Mouse (Mus musculus) layer of hippocampus, postnatal 14 days (tissue): ENCODE measurements around the gene Tsc22d4. TPM values are rescaled to one million over a fixed set of nuclear protein-coding genes. Genes with fewer than 3 reads are reported as not detected.
"Not testable (repeated sequence)": the region's sequence is repeated elsewhere in the genome, so short reads cannot be mapped to it uniquely, and the experiment has no call there.

Experiments
- DNase-seq, 2 experiments: peaks; one replicate each; pipeline ENCODE4 v3.0.0; 2021 to 2022; ENCODE audit warnings: low spot score in 2 of 2, mixed read lengths in 1 of 2
- total RNA-seq, 2 experiments: library from RNA; stranded (reverse); gene quantifications; 2 replicates each; pipeline ENCODE4 v1.2.3; 2021

Tsc22d4 gene
- total RNA-seq, 2 experiments from 2014 or later = 213 to 225 TPM

GRCm38 (mm10) chr5:137740506-137740905 lies 5.0 kb upstream of the Tsc22d4 start:
- no peak for DNase-seq

- DNase-seq = peak; percentile 86 to 91
Observed at GRCm38 (mm10) chr5:137741023-137741931, 4.3 kb upstream of the Tsc22d4 start, which contains the start of gene Nyap1. TSS of gene Nyap1 (minus strand) at chr5:137741607.

- DNase-seq = no peak
Observed at GRCm38 (mm10) chr5:137742048-137742447, 3.5 kb upstream of the Tsc22d4 start.

GRCm38 (mm10) chr5:137742836-137743235 lies 2.7 kb upstream of the Tsc22d4 start:
- no peak for DNase-seq

- no peak for DNase-seq
Observed at GRCm38 (mm10) chr5:137744197-137744596, 1.3 kb upstream of the Tsc22d4 start.

GRCm38 (mm10) chr5:137746282-137746850 lies 836 bp downstream of the Tsc22d4 start:
- DNase-seq = no peak

GRCm38 (mm10) chr5:137746851-137747325 lies 1.4 kb downstream of the Tsc22d4 start:
- DNase-seq = no peak

- DNase-seq = peak in 1 of 2 experiments; percentile 35
Observed at GRCm38 (mm10) chr5:137747326-137747961, 1.9 kb downstream of the Tsc22d4 start.

GRCm38 (mm10) chr5:137748130-137748770 lies 2.7 kb downstream of the Tsc22d4 start:
- no peak for DNase-seq

GRCm38 (mm10) chr5:137749196-137749836 lies 3.8 kb downstream of the Tsc22d4 start:
- no peak for DNase-seq

GRCm38 (mm10) chr5:137750212-137750611 lies 4.7 kb downstream of the Tsc22d4 start:
- not testable (repeated sequence) for DNase-seq

- DNase-seq = no peak
Observed at GRCm38 (mm10) chr5:137751221-137751887, 5.8 kb downstream of the Tsc22d4 start.

GRCm38 (mm10) chr5:137751988-137752387 lies 6.5 kb downstream of the Tsc22d4 start:
- no peak for DNase-seq

GRCm38 (mm10) chr5:137753111-137753832 lies 7.7 kb downstream of the Tsc22d4 start:
- no peak for DNase-seq

- no peak for DNase-seq
Observed at GRCm38 (mm10) chr5:137755425-137755824, 9.9 kb downstream of the Tsc22d4 start.

- DNase-seq = no peak
Observed at GRCm38 (mm10) chr5:137756106-137756505, 10.6 kb downstream of the Tsc22d4 start.

- DNase-seq = peak; percentile 87 to 93
Observed at GRCm38 (mm10) chr5:137756882-137757661, 11.5 kb downstream of the Tsc22d4 start.

- DNase-seq = peak; percentile 79 to 91
Observed at GRCm38 (mm10) chr5:137757887-137758286, 12.4 kb downstream of the Tsc22d4 start.
